Mouse (Mus musculus): ENCODE measurements around the gene BC052040.

DNA sequence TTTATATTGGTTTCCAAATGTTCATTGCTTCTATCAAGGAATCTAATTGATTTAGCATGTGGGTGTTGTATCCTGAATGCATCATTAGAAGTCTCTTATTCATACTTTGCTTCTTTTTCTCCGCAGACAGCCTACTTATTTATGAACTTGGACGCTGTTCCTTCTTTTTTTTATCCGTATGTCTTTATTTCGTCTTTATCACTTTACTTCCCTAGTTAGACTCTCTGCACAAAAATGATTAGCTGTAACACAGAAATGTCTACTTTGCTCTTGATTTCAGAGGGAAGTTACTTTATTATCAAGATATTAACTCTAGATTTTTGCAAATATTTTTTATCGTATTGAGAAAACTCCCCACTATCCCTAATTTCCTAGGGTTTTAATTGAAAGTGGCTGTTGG is 117.5 kb downstream of the BC052040 start:
- no peak for TF ChIP-seq CTCF (IDR thresholded peaks at IDR 0.05; ENCODE audit: low read depth)
- TF ChIP-seq EP300 (IDR thresholded peaks at IDR 0.05; ENCODE audit: low read depth) = no peak
